Mouse (Mus musculus) megakaryocyte, embryonic 14.5 days (primary cell): ENCODE measurements at regions not wholly inside any gene's neighbourhood (a gene's known extent, or its start where the extent isn't known, plus 50 kb on each side); places are given as distances from the start of the nearest gene placed in this dataset.

Experiments
- H3K27me3 ChIP-seq: replicated peaks from 2 replicates; pipeline ENCODE3; 2012; ENCODE audit warnings: inconsistent platforms
- H3K36me3 ChIP-seq: replicated peaks from 2 replicates; pipeline ENCODE3; 2012; ENCODE audit warnings: low read length, inconsistent platforms, mixed read lengths
- H3K4me1 ChIP-seq: 2 replicates; pipeline ENCODE4 v1.6.1; 2012; ENCODE audit warnings: inconsistent platforms
- H3K4me3 ChIP-seq: replicated peaks from 2 replicates; pipeline ENCODE3; 2012; ENCODE audit warnings: moderate library complexity, mild to moderate bottlenecking, inconsistent platforms
- H3K9me3 ChIP-seq: 2 replicates; pipeline ENCODE4 v1.6.1; 2012; ENCODE audit warnings: inconsistent platforms
- FLI1 ChIP-seq: IDR thresholded peaks from 2 replicates; pipeline ENCODE4 v1.6.1; 2012; ENCODE audit warnings: low read length, inconsistent platforms, mixed read lengths
- GATA1 ChIP-seq: IDR thresholded peaks from 3 replicates; pipeline ENCODE4 v1.6.1; 2012; ENCODE audit warnings: mixed read lengths, low read length, inconsistent platforms, borderline replicate concordance

DNA sequence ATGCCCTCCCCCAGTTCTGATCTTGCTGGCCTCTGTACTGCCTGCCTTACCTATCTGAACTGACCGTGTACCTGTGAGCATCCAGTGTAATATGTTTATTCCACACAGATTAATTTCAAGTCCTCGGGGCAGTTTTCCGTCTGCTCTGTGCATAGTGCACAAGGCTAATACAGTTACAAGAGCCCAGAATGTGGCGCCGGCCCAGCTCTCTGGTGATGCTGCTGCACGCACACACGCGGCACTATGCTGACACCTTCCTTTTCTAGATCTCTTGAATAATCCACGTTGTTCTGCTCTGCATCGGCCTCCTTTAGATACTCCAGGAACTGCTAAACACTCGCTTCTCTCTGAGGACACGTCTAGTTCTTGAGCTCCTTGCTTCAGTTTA, 55.9 kb upstream of the Cpsf6 start:
- Histone ChIP-seq H3K4me1 (peaks cover 46% of the 10 kb centered on the region), H3K27me3 (no peaks in the 10 kb centered on the region), H3K9me3 (peaks cover 12% of the 10 kb centered on the region), H3K4me3 (peak overlapping the region; percentile 90), H3K36me3 (no peaks in the 10 kb centered on the region)
- no peak for TF ChIP-seq GATA1
- no peak for TF ChIP-seq FLI1

DNA sequence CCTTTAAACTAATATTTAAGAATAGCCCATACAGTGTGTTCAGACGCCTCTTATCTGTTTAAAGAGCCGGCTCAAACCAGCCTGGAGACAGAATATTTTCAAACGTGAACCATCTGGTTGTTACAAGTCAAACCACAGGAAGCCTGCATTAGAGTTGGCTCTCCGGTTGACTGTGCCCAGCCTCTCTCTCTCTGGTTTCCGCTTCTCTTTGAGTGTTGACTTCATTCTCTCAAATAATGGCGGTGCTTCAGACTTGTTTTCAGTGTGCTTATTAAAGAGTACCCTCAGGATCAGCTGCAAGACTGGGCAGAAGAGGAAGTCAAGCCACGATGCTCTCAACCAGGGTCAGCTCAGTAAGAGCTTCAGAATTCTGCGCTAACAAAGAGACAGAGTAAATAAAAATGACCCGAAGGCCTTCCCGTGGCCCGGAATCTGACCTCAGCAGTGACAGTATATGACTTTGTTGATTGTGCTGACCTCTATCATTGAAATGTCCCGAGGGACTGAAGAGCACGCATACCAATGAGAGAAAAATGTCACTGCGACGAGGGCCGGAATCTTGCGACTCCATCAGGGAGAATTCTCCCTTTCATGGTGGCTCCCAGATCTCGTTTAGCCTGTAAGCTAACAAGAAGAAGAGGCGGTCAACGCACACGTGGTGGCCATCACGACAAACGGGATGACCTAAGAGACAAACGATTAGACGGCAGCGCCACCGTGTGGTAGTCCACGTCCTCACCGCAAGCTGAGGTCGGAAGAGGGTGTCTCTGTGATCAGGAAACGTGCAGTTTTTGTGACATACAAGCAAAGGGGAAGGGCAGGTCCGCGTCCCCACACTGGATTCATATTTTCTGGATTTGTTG, 55.3 kb upstream of the Cpsf6 start:
- peaks cover 9% of the 10 kb centered on the region for H3K9me3 ChIP-seq
- H3K4me3 ChIP-seq, result peak overlapping the region; percentile 90
- H3K27me3 ChIP-seq, result no peaks in the 10 kb centered on the region
- H3K36me3 ChIP-seq, result no peaks in the 10 kb centered on the region
- peaks cover 46% of the 10 kb centered on the region for H3K4me1 ChIP-seq
- TF ChIP-seq GATA1, result no peak
- TF ChIP-seq FLI1, result 0 out of 2 replicates have a peak, but pooled peaks have one; percentile 44

DNA sequence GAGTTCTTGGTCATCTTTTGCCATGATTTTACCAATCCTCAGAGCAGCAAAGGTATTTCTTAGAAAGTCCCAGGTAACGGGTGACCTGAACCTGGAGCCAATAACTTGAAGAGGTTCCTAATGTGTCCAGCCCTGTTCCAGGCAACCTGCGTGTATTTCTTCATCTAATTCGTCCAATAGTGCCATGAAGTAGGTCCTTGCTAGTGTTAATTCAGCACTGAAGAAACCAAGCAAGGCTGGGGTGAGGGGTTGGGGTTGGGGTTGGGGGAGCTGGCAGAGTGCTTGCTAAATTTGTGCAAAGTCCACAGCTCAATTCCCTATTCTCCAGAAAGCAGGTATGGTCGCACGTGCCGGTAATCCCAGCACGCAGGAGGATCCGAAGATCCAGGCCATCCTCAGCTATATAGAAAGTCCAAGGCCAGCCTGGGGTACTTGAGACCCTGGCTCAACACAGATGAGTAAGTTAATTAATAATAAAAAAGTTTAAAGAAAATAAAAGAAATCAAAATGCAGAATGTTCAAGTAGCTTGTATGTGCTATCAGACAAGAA, 54.6 kb upstream of the Cpsf6 start:
- Histone ChIP-seq H3K4me3 (peak overlapping the region; percentile 90), H3K9me3 (peaks cover 9% of the 10 kb centered on the region; the same call in 1 of the 2 replicates)

DNA sequence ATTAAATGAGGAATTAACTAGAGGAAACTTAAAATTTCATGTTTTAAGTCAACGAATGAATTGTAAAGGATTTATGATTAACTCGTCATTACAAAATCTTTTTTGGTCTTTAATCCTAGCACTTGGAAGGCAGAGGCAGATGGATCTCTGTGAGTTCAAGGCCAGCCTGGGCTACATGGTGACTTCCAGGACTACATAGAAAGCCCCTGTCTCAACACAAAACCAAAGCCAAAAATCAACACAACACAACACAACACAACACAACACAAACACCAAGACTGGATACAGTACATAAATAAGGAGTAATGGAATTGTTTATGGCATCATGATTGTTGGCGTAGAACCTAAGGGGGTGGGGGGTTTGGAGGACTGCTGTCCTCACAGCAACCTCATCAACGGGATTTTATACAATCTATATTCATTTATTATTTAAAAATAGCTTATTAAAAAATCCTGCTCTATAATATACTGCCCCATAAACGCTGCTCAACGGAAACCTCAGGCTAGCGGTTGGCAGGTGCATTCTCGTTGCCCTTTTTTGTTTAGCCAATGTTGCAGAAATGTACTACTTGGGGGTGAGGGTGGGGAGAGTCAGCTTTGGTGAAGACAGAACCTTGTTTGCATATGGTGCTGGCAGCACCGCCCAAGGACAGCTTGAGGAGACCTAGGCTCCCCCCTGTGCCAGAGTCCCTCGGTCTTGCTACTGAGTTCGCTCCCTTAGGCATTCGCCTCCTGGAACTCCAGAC, 53.9 kb upstream of the Cpsf6 start:
- H3K4me1 ChIP-seq, result peaks cover 46% of the 10 kb centered on the region
- peaks cover 3% of the 10 kb centered on the region for H3K36me3 ChIP-seq
- TF ChIP-seq GATA1 (no peak), FLI1 (no peak)
- H3K9me3 ChIP-seq, result peaks cover 9% of the 10 kb centered on the region; the same call in 1 of the 2 replicates
- H3K27me3 ChIP-seq, result no peaks in the 10 kb centered on the region
- peak overlapping the region; percentile 23 for H3K4me3 ChIP-seq

More for the DNA sequence above, 54.6 kb upstream of the Cpsf6 start:
- peaks cover 3% of the 10 kb centered on the region for H3K36me3 ChIP-seq
- no peak for TF ChIP-seq GATA1
- TF ChIP-seq FLI1, result no peak
- H3K27me3 ChIP-seq, result no peaks in the 10 kb centered on the region
- H3K4me1 ChIP-seq, result peaks cover 46% of the 10 kb centered on the region

DNA sequence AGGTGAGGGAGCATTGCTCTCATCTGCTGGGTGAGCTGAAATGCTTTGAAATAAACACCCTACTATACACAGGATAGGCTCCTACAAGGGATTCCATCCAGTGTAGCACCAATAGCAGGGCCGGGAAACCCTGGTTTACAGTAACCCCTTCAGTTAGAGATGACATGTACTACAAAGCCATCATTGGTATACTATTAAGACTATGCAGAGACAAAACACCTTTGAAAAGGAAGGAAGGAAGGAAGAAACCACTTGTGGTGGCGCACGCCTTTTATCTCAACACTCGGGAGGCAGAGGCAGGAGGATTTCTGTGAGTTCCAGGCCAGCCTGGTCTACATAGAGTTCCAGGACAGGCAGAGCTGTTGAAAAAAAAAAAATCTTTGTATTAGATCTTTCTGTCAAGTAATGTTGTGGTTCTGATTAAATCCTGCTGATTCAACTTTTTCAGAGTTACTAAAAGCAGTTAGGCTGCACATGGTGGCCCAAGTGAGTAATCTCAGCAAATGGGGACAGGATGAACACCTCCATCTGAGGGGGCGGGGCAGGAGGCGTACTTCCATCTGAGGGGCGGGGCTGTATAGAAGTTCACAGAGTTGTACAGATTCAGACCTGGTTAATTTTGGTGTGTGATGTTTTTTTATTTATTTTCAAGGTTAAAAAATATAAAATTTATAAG, 53.2 kb upstream of the Cpsf6 start:
- TF ChIP-seq FLI1, result no peak
- no peak for TF ChIP-seq GATA1
- peaks cover 46% of the 10 kb centered on the region for H3K4me1 ChIP-seq
- no peaks in the 10 kb centered on the region for H3K27me3 ChIP-seq
- peak overlapping the region; percentile 84 for H3K4me3 ChIP-seq
- peaks cover 9% of the 10 kb centered on the region; the same call in 1 of the 2 replicates for H3K9me3 ChIP-seq
- H3K36me3 ChIP-seq, result peaks cover 3% of the 10 kb centered on the region

DNA sequence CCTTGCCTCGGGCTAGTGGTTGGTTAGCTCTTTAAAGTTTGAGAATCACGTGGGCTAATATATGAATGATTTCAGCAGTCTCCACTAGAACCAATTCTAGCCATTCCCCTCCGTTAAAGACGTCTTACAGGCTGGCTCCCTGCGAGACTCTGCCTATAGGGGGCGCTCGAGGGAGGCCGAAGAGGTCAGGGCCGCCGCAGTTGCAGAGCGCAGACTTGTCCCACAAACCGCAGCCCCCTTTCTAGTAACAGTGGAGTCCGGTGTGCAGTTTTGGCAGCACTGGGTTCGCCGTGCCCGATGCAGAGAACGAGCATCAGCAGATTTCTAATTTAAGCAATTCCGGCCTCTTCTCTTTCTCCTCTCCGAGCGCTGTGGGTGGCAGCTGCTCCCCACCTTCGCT, 52.6 kb upstream of the Cpsf6 start:
- TF ChIP-seq FLI1 (no peak), GATA1 (no peak)
- H3K27me3 ChIP-seq, result no peaks in the 10 kb centered on the region
- peaks cover 46% of the 10 kb centered on the region for H3K4me1 ChIP-seq
- H3K36me3 ChIP-seq, result peaks cover 3% of the 10 kb centered on the region
- H3K4me3 ChIP-seq, result peak overlapping the region; percentile 84
- peaks cover 9% of the 10 kb centered on the region; the same call in 1 of the 2 replicates for H3K9me3 ChIP-seq

DNA sequence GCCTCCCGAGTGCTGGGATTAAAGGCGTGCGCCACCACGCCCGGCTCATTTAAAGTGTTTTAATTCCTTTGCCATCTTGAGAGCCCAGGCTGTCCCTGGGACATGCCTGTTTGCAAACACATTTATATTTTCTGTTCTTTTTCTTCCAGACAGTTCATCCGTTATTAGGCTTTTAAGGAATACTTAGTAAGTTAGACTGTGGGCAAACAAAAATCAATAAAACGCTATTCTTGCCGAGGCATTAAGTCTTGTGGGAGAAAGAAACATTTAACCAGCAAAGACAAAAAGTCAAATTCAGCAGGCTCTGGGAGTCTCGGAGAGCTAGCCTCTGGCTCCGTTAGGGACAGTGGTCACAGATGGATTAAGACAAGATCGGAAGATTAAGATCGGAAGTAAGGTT, 52.0 kb upstream of the Cpsf6 start:
- Histone ChIP-seq H3K9me3 (peaks cover 9% of the 10 kb centered on the region; the same call in 1 of the 2 replicates), H3K4me1 (peaks cover 43% of the 10 kb centered on the region), H3K27me3 (no peaks in the 10 kb centered on the region), H3K4me3 (no peak overlapping the region), H3K36me3 (peaks cover 3% of the 10 kb centered on the region)
- no peak for TF ChIP-seq FLI1
- TF ChIP-seq GATA1, result no peak

DNA sequence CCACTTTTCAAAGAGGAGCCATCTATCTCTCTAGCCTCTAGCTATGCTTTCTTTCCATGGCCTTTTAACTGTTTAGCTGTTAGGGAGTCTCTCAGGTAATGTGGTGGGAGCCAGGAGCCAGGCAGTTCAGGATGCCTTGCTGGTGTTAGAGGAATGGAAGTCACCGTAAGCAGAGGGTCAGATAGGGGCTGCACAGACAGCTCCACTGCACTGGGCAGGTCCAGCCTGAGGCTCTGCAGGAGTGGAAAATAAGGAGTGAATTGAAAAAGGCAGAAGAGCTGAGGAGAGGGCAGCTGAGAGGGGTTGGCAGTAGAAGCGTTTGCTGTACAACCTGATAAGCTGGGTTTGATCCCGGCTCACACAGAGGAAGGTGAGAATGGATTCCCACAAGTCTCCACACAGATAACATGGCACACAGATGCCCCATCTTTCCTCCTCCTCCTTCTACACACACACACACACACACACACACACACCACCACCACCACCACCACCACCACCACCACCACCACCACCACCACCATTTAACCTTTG, 51.3 kb upstream of the Cpsf6 start:
- Histone ChIP-seq H3K27me3 (no peaks in the 10 kb centered on the region), H3K9me3 (peaks cover 9% of the 10 kb centered on the region; the same call in 1 of the 2 replicates), H3K4me3 (no peak overlapping the region), H3K4me1 (peaks cover 36% of the 10 kb centered on the region), H3K36me3 (peaks cover 3% of the 10 kb centered on the region)
- TF ChIP-seq GATA1, result no peak
- TF ChIP-seq FLI1, result no peak

DNA sequence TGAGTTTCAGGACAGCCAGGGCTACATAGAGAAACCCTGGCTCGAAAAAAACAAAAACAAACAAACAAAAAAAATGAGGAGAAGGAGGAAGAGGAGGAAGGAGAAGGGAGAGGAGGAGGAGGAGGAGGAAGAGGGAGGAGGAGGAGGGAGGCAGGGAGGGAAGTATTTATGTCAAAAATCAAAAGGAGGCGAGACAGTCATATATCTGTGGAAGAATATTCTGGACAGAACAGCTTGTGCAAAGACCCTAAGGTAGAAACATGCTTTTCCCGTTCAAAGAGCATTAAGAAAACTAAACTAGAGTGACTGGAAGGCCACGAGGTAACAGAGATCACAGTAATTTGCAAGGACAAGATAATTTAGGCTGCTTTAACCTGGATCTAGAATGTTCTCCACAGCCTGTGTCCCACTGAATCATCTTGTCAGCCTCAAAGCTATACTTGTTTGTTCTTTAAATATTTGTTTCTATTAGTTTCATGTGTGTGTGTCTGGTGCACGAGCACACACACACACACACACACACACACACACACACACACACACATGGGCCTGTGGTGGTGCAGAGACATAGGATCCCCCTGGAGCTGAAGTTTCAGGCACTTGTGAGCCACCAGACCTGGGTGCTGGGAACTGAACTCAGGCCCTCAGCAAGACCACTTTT, 50.5 kb upstream of the Cpsf6 start:
- peaks cover 9% of the 10 kb centered on the region; the same call in 1 of the 2 replicates for H3K9me3 ChIP-seq
- no peaks in the 10 kb centered on the region for H3K27me3 ChIP-seq
- H3K4me3 ChIP-seq, result no peak overlapping the region
- peaks cover 3% of the 10 kb centered on the region for H3K36me3 ChIP-seq
- TF ChIP-seq GATA1, result no peak
- no peak for TF ChIP-seq FLI1
- H3K4me1 ChIP-seq, result peaks cover 28% of the 10 kb centered on the region
